Mouse (Mus musculus) embryonic facial prominence, embryonic 11.5 days (tissue): ENCODE results near the gene Lrrc75a. TPM values are rescaled to one million over a fixed set of nuclear protein-coding genes. Genes with fewer than 3 reads are reported as not detected.
A peak's percentile ranks its signal among the peaks of the same experiment; 100 is the strongest.

Experiments used
- ATAC-seq: fragments of 200-750 bp; cut with Nextera tagmentation; replicated peaks from 2 replicates; pipeline ENCODE4 v1.8.0; 2017; ENCODE audit warnings: low read depth; ENCODE audit not compliant: insufficient number of reproducible peaks, low FRiP score, low TSS enrichment
- DNase-seq: peaks from one replicate; pipeline ENCODE4 v3.0.0-alpha.2; 2015; ENCODE audit warnings: low spot score
- H3K27ac ChIP-seq: fragments of 300-500 bp; sonication (generic); replicated peaks from 2 replicates; pipeline ENCODE4 v1.5.1; 2014; ENCODE audit warnings: mild to moderate bottlenecking, low read depth, low read length, control low read depth
- H3K27me3 ChIP-seq: fragments of 300-500 bp; sonication (generic); 2 replicates; pipeline ENCODE4 v1.6.1; 2014; ENCODE audit warnings: mild to moderate bottlenecking, low read length, moderate library complexity, mixed read lengths; ENCODE audit not compliant: control insufficient read depth, insufficient read depth
- H3K36me3 ChIP-seq: fragments of 300-500 bp; sonication (generic); replicated peaks from 2 replicates; pipeline ENCODE4 v1.6.1; 2014; ENCODE audit warnings: low read depth, mild to moderate bottlenecking, low read length, moderate library complexity, mixed read lengths; ENCODE audit not compliant: control insufficient read depth, insufficient read depth
- H3K4me1 ChIP-seq: fragments of 300-500 bp; sonication (generic); 2 replicates; pipeline ENCODE4 v1.6.1; 2014; ENCODE audit warnings: low read length, mixed read lengths; ENCODE audit not compliant: control insufficient read depth, insufficient read depth
- H3K4me2 ChIP-seq: fragments of 300-500 bp; sonication (generic); 2 replicates; pipeline ENCODE4 v1.6.1; 2014; ENCODE audit warnings: low read depth, mild to moderate bottlenecking, control low read depth, low read length, moderate library complexity
- H3K4me3 ChIP-seq: fragments of 300-500 bp; sonication (generic); 2 replicates; pipeline ENCODE4 v1.5.1; 2014; ENCODE audit warnings: low read depth, low read length, control low read depth
- H3K9ac ChIP-seq: fragments of 300-500 bp; sonication (generic); replicated peaks from 2 replicates; pipeline ENCODE4 v1.6.1; 2014; ENCODE audit warnings: mild to moderate bottlenecking, control low read depth, low read length
- H3K9me3 ChIP-seq: fragments of 300-500 bp; sonication (generic); replicated peaks from 2 replicates; pipeline ENCODE4 v1.6.1; 2016; ENCODE audit warnings: mild to moderate bottlenecking, low read length, inconsistent platforms, mixed read lengths; ENCODE audit not compliant: control insufficient read depth
- WGBS: fragments of 180-500 bp; shearing (Covaris S2); extraction: QIAGEN DNeasy Blood & Tissue Kit; methylation state at CpG from one replicate; pipeline ENCODE4 v1.1.7; 2014; 5-methylcytosine and 5-hydroxymethylcytosine counted together
- polyA plus RNA-seq: library from polyadenylated mRNA; unstranded; fragments of >200 nt; fragmentation: Nextera tagmentation; extraction: Ambion mirVana; gene quantifications from 2 replicates; pipeline ENCODE4 v1.2.1, GENCODE M21; 2014

The Lrrc75a gene
- polyA plus RNA-seq, 1 experiment from 2014 or later = 14.2 TPM

- no peak overlapping the region for H3K4me3 ChIP-seq
- WGBS = 19% methylated on average over 17 of the region's 17 CpGs
Observed at GRCm38 (mm10) chr11:62675480-62676289, 27.4 kb upstream of the Lrrc75a start.

GRCm38 (mm10) chr11:62670006-62670405 lies 21.7 kb upstream of the Lrrc75a start:
- Histone ChIP-seq H3K4me1 (no peaks in the 10 kb centered on the region), H3K4me2 (no peak overlapping the region), H3K36me3 (no peaks in the 10 kb centered on the region), H3K9ac (no peak overlapping the region), H3K9me3 (no peaks in the 10 kb centered on the region), H3K27ac (no peak overlapping the region), H3K4me3 (no peak overlapping the region), H3K27me3 (no peaks in the 10 kb centered on the region)
- 87% methylated on average over 6 of the region's 6 CpGs for WGBS
- DNase-seq (no peak), ATAC-seq (no peak)

More at GRCm38 (mm10) chr11:62675480-62676289, 27.4 kb upstream of the Lrrc75a start:
- H3K27ac ChIP-seq = no peak overlapping the region
- H3K27me3 ChIP-seq = no peaks in the 10 kb centered on the region
- ATAC-seq (peak; percentile 88), DNase-seq (peak; percentile 91)
- peak overlapping the region; percentile 40 for H3K4me2 ChIP-seq
- H3K9me3 ChIP-seq = no peaks in the 10 kb centered on the region
- no peaks in the 10 kb centered on the region; the same call in 1 of the 2 replicates for H3K4me1 ChIP-seq
- H3K9ac ChIP-seq = peak overlapping the region; percentile 68
- H3K36me3 ChIP-seq = no peaks in the 10 kb centered on the region

- no peaks in the 10 kb centered on the region for H3K4me1 ChIP-seq
- H3K4me3 ChIP-seq = no peak overlapping the region
- no peak overlapping the region for H3K27ac ChIP-seq
- ATAC-seq (no peak), DNase-seq (no peak)
- H3K36me3 ChIP-seq = no peaks in the 10 kb centered on the region; the same call in 1 of the 2 replicates
- H3K9ac ChIP-seq = no peak overlapping the region
- H3K9me3 ChIP-seq = no peaks in the 10 kb centered on the region
- no peaks in the 10 kb centered on the region for H3K27me3 ChIP-seq
- no peak overlapping the region for H3K4me2 ChIP-seq
- 66% methylated on average over 12 of the region's 12 CpGs for WGBS
Observed at GRCm38 (mm10) chr11:62669471-62669870, 21.1 kb upstream of the Lrrc75a start.

GRCm38 (mm10) chr11:62668986-62669385 lies 20.7 kb upstream of the Lrrc75a start:
- no peaks in the 10 kb centered on the region for H3K4me1 ChIP-seq
- ATAC-seq (no peak), DNase-seq (no peak)
- H3K9me3 ChIP-seq = no peaks in the 10 kb centered on the region
- no peak overlapping the region for H3K9ac ChIP-seq
- H3K36me3 ChIP-seq = no peaks in the 10 kb centered on the region; the same call in 1 of the 2 replicates
- no peaks in the 10 kb centered on the region for H3K27me3 ChIP-seq
- no peak overlapping the region for H3K4me3 ChIP-seq
- H3K4me2 ChIP-seq = no peak overlapping the region
- WGBS = 94% methylated on average over 5 of the region's 5 CpGs
- no peak overlapping the region for H3K27ac ChIP-seq

- Histone ChIP-seq H3K9ac (no peak overlapping the region), H3K4me1 (no peaks in the 10 kb centered on the region), H3K4me3 (no peak overlapping the region), H3K9me3 (no peaks in the 10 kb centered on the region), H3K27me3 (no peaks in the 10 kb centered on the region), H3K27ac (no peak overlapping the region), H3K4me2 (no peak overlapping the region), H3K36me3 (no peaks in the 10 kb centered on the region; the same call in 1 of the 2 replicates)
- DNase-seq (no peak), ATAC-seq (no peak)
- 86% methylated on average over 6 of the region's 6 CpGs for WGBS
Observed at GRCm38 (mm10) chr11:62664250-62664649, 15.9 kb upstream of the Lrrc75a start.

GRCm38 (mm10) chr11:62660885-62661284 lies 12.6 kb upstream of the Lrrc75a start:
- Histone ChIP-seq H3K4me1 (no peaks in the 10 kb centered on the region), H3K36me3 (no peaks in the 10 kb centered on the region; the same call in 1 of the 2 replicates), H3K4me2 (no peak overlapping the region), H3K27me3 (no peaks in the 10 kb centered on the region), H3K27ac (no peak overlapping the region), H3K9me3 (no peaks in the 10 kb centered on the region), H3K4me3 (no peak overlapping the region), H3K9ac (no peak overlapping the region)
- DNase-seq (no peak), ATAC-seq (no peak)
- WGBS = 69% methylated on average over 4 of the region's 4 CpGs

- ATAC-seq = no peak
Observed at GRCm38 (mm10) chr11:62652080-62652479, 3.8 kb upstream of the Lrrc75a start.

GRCm38 (mm10) chr11:62651563-62651962 lies 3.2 kb upstream of the Lrrc75a start:
- no peak overlapping the region for H3K4me3 ChIP-seq
- DNase-seq = no peak
- H3K27me3 ChIP-seq = no peaks in the 10 kb centered on the region
- H3K4me2 ChIP-seq = no peak overlapping the region
- peaks cover 4% of the 10 kb centered on the region for H3K4me1 ChIP-seq
- no peaks in the 10 kb centered on the region for H3K9me3 ChIP-seq
- H3K9ac ChIP-seq = no peak overlapping the region
- no peak overlapping the region for H3K27ac ChIP-seq
- no peak for ATAC-seq
- H3K36me3 ChIP-seq = no peaks in the 10 kb centered on the region; the same call in 1 of the 2 replicates
- 89% methylated on average over 3 of the region's 3 CpGs for WGBS

More at GRCm38 (mm10) chr11:62652080-62652479, 3.8 kb upstream of the Lrrc75a start:
- H3K9ac ChIP-seq = no peak overlapping the region
- no peaks in the 10 kb centered on the region for H3K9me3 ChIP-seq
- 88% methylated on average over 3 of the region's 3 CpGs for WGBS
- H3K36me3 ChIP-seq = no peaks in the 10 kb centered on the region; the same call in 1 of the 2 replicates
- H3K27me3 ChIP-seq = no peaks in the 10 kb centered on the region
- peaks cover under 1% of the 10 kb centered on the region; the same call in 1 of the 2 replicates for H3K4me1 ChIP-seq
- H3K4me2 ChIP-seq = no peak overlapping the region
- H3K4me3 ChIP-seq = no peak overlapping the region
- H3K27ac ChIP-seq = no peak overlapping the region
- DNase-seq = no peak
